Mouse (Mus musculus): Measurements from ENCODE around the gene Mroh2a.

GRCm38 (mm10) chr1:88226670-88227379 is at the start of gene Mroh2a:
- TF ChIP-seq CTCF (IDR thresholded peaks at IDR 0.05) (no peak), POLR2A (IDR thresholded peaks at IDR 0.05; ENCODE audit: insufficient read depth, low read depth, low read length) (no peak), EP300 (IDR thresholded peaks at IDR 0.05; ENCODE audit: insufficient read depth, low read depth, low read length) (no peak)

Measured in heart, adult 2 months (tissue).